Mouse (Mus musculus): Measurements from ENCODE around the gene Akap6. TPM values are rescaled to one million over a fixed set of nuclear protein-coding genes. Genes with fewer than 3 reads are reported as not detected.
A peak's percentile ranks its signal among the peaks of the same experiment; 100 is the strongest.

Gene Akap6
- polyA plus RNA-seq, 1 experiment from 2014 or later: 2.0 TPM

- Histone ChIP-seq H3K9me3 (replicated peaks; ENCODE audit: control insufficient read depth, low read length) (no peaks in the 10 kb centered on the region), H3K27me3 (ENCODE audit: control insufficient read depth, insufficient read depth, low read length) (no peaks in the 10 kb centered on the region), H3K4me1 (ENCODE audit: control insufficient read depth, insufficient read depth, low read length) (0 out of 2 replicates have a peak, but pooled peaks cover 6% of the 10 kb centered on the region), H3K9ac (ENCODE audit: low read length) (no peak overlapping the region), H3K4me2 (ENCODE audit: low read depth, low read length) (no peak overlapping the region), H3K27ac (ENCODE audit: low read length) (no peak overlapping the region), H3K4me3 (replicated peaks; ENCODE audit: low read length) (no peak overlapping the region), H3K36me3 (ENCODE audit: control insufficient read depth, insufficient read depth, low read length) (no peaks in the 10 kb centered on the region)
- ATAC-seq (ENCODE audit: insufficient read depth, low FRiP score): no peak
- 87% methylated on average over 4 of the region's 4 CpGs for WGBS
These were observed 365.1 kb downstream of the Akap6 start for GRCm38 (mm10) chr12:53064241-53064760.

- no peaks in the 10 kb centered on the region for H3K27me3 ChIP-seq (ENCODE audit: control insufficient read depth, insufficient read depth, low read length)
- no peak overlapping the region for H3K27ac ChIP-seq (ENCODE audit: low read length)
- no peaks in the 10 kb centered on the region for H3K36me3 ChIP-seq (ENCODE audit: control insufficient read depth, insufficient read depth, low read length)
- 59% methylated on average over 11 of the region's 11 CpGs for WGBS
- 0 out of 2 replicates have a peak, but pooled peaks cover 6% of the 10 kb centered on the region for H3K4me1 ChIP-seq (ENCODE audit: control insufficient read depth, insufficient read depth, low read length)
- no peak for ATAC-seq (ENCODE audit: insufficient read depth, low FRiP score)
- no peak overlapping the region for H3K4me3 ChIP-seq (replicated peaks; ENCODE audit: low read length)
- H3K4me2 ChIP-seq (ENCODE audit: low read depth, low read length): no peak overlapping the region
- no peaks in the 10 kb centered on the region for H3K9me3 ChIP-seq (replicated peaks; ENCODE audit: control insufficient read depth, low read length)
- no peak overlapping the region for H3K9ac ChIP-seq (ENCODE audit: low read length)
These were observed 366.0 kb downstream of the Akap6 start for GRCm38 (mm10) chr12:53065031-53065785.

- no peak overlapping the region for H3K4me3 ChIP-seq (replicated peaks; ENCODE audit: low read length)
- ATAC-seq (ENCODE audit: insufficient read depth, low FRiP score): no peak
- H3K9ac ChIP-seq (ENCODE audit: low read length): no peak overlapping the region
- H3K4me2 ChIP-seq (ENCODE audit: low read depth, low read length): no peak overlapping the region
- 0 out of 2 replicates have a peak, but pooled peaks cover 6% of the 10 kb centered on the region for H3K4me1 ChIP-seq (ENCODE audit: control insufficient read depth, insufficient read depth, low read length)
- no peaks in the 10 kb centered on the region for H3K27me3 ChIP-seq (ENCODE audit: control insufficient read depth, insufficient read depth, low read length)
- no peaks in the 10 kb centered on the region for H3K9me3 ChIP-seq (replicated peaks; ENCODE audit: control insufficient read depth, low read length)
- H3K36me3 ChIP-seq (ENCODE audit: control insufficient read depth, insufficient read depth, low read length): no peaks in the 10 kb centered on the region
- WGBS: 63% methylated on average over 9 of the region's 9 CpGs
- no peak overlapping the region for H3K27ac ChIP-seq (ENCODE audit: low read length)
These were observed 367.1 kb downstream of the Akap6 start for GRCm38 (mm10) chr12:53066321-53066720.

- H3K9ac ChIP-seq (ENCODE audit: low read length): no peak overlapping the region
- H3K27me3 ChIP-seq (ENCODE audit: control insufficient read depth, insufficient read depth, low read length): no peaks in the 10 kb centered on the region
- no peak overlapping the region for H3K4me3 ChIP-seq (replicated peaks; ENCODE audit: low read length)
- H3K4me2 ChIP-seq (ENCODE audit: low read depth, low read length): no peak overlapping the region
- no peak overlapping the region for H3K27ac ChIP-seq (ENCODE audit: low read length)
- 75% methylated on average over 5 of the region's 5 CpGs for WGBS
- no peaks in the 10 kb centered on the region for H3K9me3 ChIP-seq (replicated peaks; ENCODE audit: control insufficient read depth, low read length)
- H3K4me1 ChIP-seq (ENCODE audit: control insufficient read depth, insufficient read depth, low read length): no peaks in the 10 kb centered on the region
- H3K36me3 ChIP-seq (ENCODE audit: control insufficient read depth, insufficient read depth, low read length): no peaks in the 10 kb centered on the region
- ATAC-seq (ENCODE audit: insufficient read depth, low FRiP score): no peak
These were observed 371.7 kb downstream of the Akap6 start for GRCm38 (mm10) chr12:53070907-53071306.

GRCm38 (mm10) chr12:53076595-53077400 is 377.6 kb downstream of the Akap6 start:
- Histone ChIP-seq H3K36me3 (ENCODE audit: control insufficient read depth, insufficient read depth, low read length) (no peaks in the 10 kb centered on the region), H3K4me1 (ENCODE audit: control insufficient read depth, insufficient read depth, low read length) (no peaks in the 10 kb centered on the region), H3K27me3 (ENCODE audit: control insufficient read depth, insufficient read depth, low read length) (no peaks in the 10 kb centered on the region), H3K9me3 (replicated peaks; ENCODE audit: control insufficient read depth, low read length) (no peaks in the 10 kb centered on the region), H3K27ac (ENCODE audit: low read length) (no peak overlapping the region), H3K4me3 (replicated peaks; ENCODE audit: low read length) (no peak overlapping the region), H3K4me2 (ENCODE audit: low read depth, low read length) (no peak overlapping the region), H3K9ac (ENCODE audit: low read length) (no peak overlapping the region)
- ATAC-seq (ENCODE audit: insufficient read depth, low FRiP score): no peak
- WGBS: 89% methylated on average over 3 of the region's 3 CpGs

- no peaks in the 10 kb centered on the region for H3K27me3 ChIP-seq (ENCODE audit: control insufficient read depth, insufficient read depth, low read length)
- no peak overlapping the region for H3K4me3 ChIP-seq (replicated peaks; ENCODE audit: low read length)
- 77% methylated on average over 3 of the region's 3 CpGs for WGBS
- no peak overlapping the region for H3K27ac ChIP-seq (ENCODE audit: low read length)
- H3K9me3 ChIP-seq (replicated peaks; ENCODE audit: control insufficient read depth, low read length): no peaks in the 10 kb centered on the region
- H3K4me1 ChIP-seq (ENCODE audit: control insufficient read depth, insufficient read depth, low read length): no peaks in the 10 kb centered on the region
- no peak overlapping the region for H3K9ac ChIP-seq (ENCODE audit: low read length)
- H3K36me3 ChIP-seq (ENCODE audit: control insufficient read depth, insufficient read depth, low read length): no peaks in the 10 kb centered on the region
- no peak for ATAC-seq (ENCODE audit: insufficient read depth, low FRiP score)
- H3K4me2 ChIP-seq (ENCODE audit: low read depth, low read length): no peak overlapping the region
These were observed 386.6 kb downstream of the Akap6 start for GRCm38 (mm10) chr12:53085789-53086188.

GRCm38 (mm10) chr12:53112276-53112675 is 413.1 kb downstream of the Akap6 start:
- Histone ChIP-seq H3K9me3 (replicated peaks; ENCODE audit: control insufficient read depth, low read length) (no peaks in the 10 kb centered on the region), H3K4me1 (ENCODE audit: control insufficient read depth, insufficient read depth, low read length) (no peaks in the 10 kb centered on the region), H3K4me2 (ENCODE audit: low read depth, low read length) (no peak overlapping the region), H3K27me3 (ENCODE audit: control insufficient read depth, insufficient read depth, low read length) (no peaks in the 10 kb centered on the region), H3K9ac (ENCODE audit: low read length) (no peak overlapping the region), H3K36me3 (ENCODE audit: control insufficient read depth, insufficient read depth, low read length) (no peaks in the 10 kb centered on the region), H3K27ac (ENCODE audit: low read length) (no peak overlapping the region), H3K4me3 (replicated peaks; ENCODE audit: low read length) (no peak overlapping the region)
- WGBS: 85% methylated on average over 10 of the region's 10 CpGs
- ATAC-seq (ENCODE audit: insufficient read depth, low FRiP score): no peak

- H3K4me1 ChIP-seq (ENCODE audit: control insufficient read depth, insufficient read depth, low read length): no peaks in the 10 kb centered on the region
- ATAC-seq (ENCODE audit: insufficient read depth, low FRiP score): no peak
- no peaks in the 10 kb centered on the region for H3K9me3 ChIP-seq (replicated peaks; ENCODE audit: control insufficient read depth, low read length)
- H3K4me2 ChIP-seq (ENCODE audit: low read depth, low read length): no peak overlapping the region
- H3K27me3 ChIP-seq (ENCODE audit: control insufficient read depth, insufficient read depth, low read length): no peaks in the 10 kb centered on the region
- 61% methylated on average over 4 of the region's 4 CpGs for WGBS
- no peak overlapping the region for H3K9ac ChIP-seq (ENCODE audit: low read length)
- H3K36me3 ChIP-seq (ENCODE audit: control insufficient read depth, insufficient read depth, low read length): no peaks in the 10 kb centered on the region
- no peak overlapping the region for H3K4me3 ChIP-seq (replicated peaks; ENCODE audit: low read length)
- H3K27ac ChIP-seq (ENCODE audit: low read length): no peak overlapping the region
These were observed 420.2 kb downstream of the Akap6 start for GRCm38 (mm10) chr12:53119352-53119751.

- H3K9ac ChIP-seq (ENCODE audit: low read length): no peak overlapping the region
- no peak overlapping the region for H3K4me3 ChIP-seq (replicated peaks; ENCODE audit: low read length)
- no peak for ATAC-seq (ENCODE audit: insufficient read depth, low FRiP score)
- H3K36me3 ChIP-seq (ENCODE audit: control insufficient read depth, insufficient read depth, low read length): no peaks in the 10 kb centered on the region
- no peak overlapping the region for H3K27ac ChIP-seq (ENCODE audit: low read length)
- peak overlapping the region; percentile 27 for H3K4me2 ChIP-seq (ENCODE audit: low read depth, low read length)
- WGBS: 43% methylated on average over 7 of the region's 7 CpGs
- no peaks in the 10 kb centered on the region for H3K9me3 ChIP-seq (replicated peaks; ENCODE audit: control insufficient read depth, low read length)
- no peaks in the 10 kb centered on the region for H3K27me3 ChIP-seq (ENCODE audit: control insufficient read depth, insufficient read depth, low read length)
- H3K4me1 ChIP-seq (ENCODE audit: control insufficient read depth, insufficient read depth, low read length): 0 out of 2 replicates have a peak, but pooled peaks cover 3% of the 10 kb centered on the region
These were observed 424.9 kb downstream of the Akap6 start for GRCm38 (mm10) chr12:53124131-53124530.
